Mouse (Mus musculus) left cerebral cortex, postnatal 14 days (tissue): ENCODE measurements around the gene Atl3. TPM values are rescaled to one million over a fixed set of nuclear protein-coding genes. Genes with fewer than 3 reads are reported as not detected.

Experiments used
- total RNA-seq, 2 experiments: library from RNA; stranded (reverse); gene quantifications; 2 replicates each; pipeline ENCODE4 v1.2.3; 2021

The Atl3 gene
- total RNA-seq, 2 experiments from 2014 or later: 19.6 to 21.1 TPM

Other genes with a start within 250 kb of the Atl3 start
- gene Rcor2, start 226.7 kb upstream of the Atl3 start, total RNA-seq: 10 to 100 TPM; 15.7 to 16.3 TPM
- gene Mark2, start 152.2 kb upstream of the Atl3 start, total RNA-seq: 100 to 1,000 TPM; 136 to 140 TPM
- gene Spindoc, start 111.0 kb upstream of the Atl3 start, total RNA-seq: 10 to 100 TPM; 30.5 to 36.2 TPM
- gene 2700081O15Rik, start 76.4 kb upstream of the Atl3 start, total RNA-seq: 10 to 100 TPM; 42.5 to 44.5 TPM
- 100 to 1,000 TPM; 936 to 943 TPM for gene Rtn3, start 10.8 kb upstream of the Atl3 start, total RNA-seq
- gene Pla2g16, start 63.4 kb downstream of the Atl3 start, total RNA-seq: 10 to 100 TPM; 14.1 TPM
- gene Lgals12, start 113.2 kb downstream of the Atl3 start, total RNA-seq: under 1 TPM; 0.40 to 0.55 TPM
- gene Hrasls5, start 118.5 kb downstream of the Atl3 start, total RNA-seq: not detected
- not detected for gene Slc22a19, start 217.3 kb downstream of the Atl3 start, total RNA-seq